Mouse (Mus musculus) olfactory bulb, adult 2 months (tissue): Measurements from ENCODE around the gene Cotl1.

Source experiments
- CTCF ChIP-seq: fragments of 200-500 bp; IDR thresholded peaks from 2 replicates; pipeline ENCODE4 v1.5.1; 2012; ENCODE audit warnings: low read depth, mild to moderate bottlenecking, low read length, moderate library complexity; ENCODE audit not compliant: insufficient read depth
- POLR2A ChIP-seq: fragments of 200-500 bp; IDR thresholded peaks from 2 replicates; pipeline ENCODE4 v1.6.1; 2012; ENCODE audit warnings: mild to moderate bottlenecking, low read depth, low read length, moderate library complexity; ENCODE audit not compliant: insufficient read depth

- no peak for TF ChIP-seq CTCF
- TF ChIP-seq POLR2A: no peak
Observed at GRCm38 (mm10) chr8:119795651-119796050, 44.7 kb downstream of the Cotl1 start.
